Mouse (Mus musculus): ENCODE measurements around the gene Arhgdib. TPM values are rescaled to one million over a fixed set of nuclear protein-coding genes. Genes with fewer than 3 reads are reported as not detected.

Gene Arhgdib
- total and polyA plus RNA-seq, 3 experiments: 24.0 to 41.7 (median 30.4) TPM

- no peaks in the 10 kb centered on the region for H3K27me3 ChIP-seq (ENCODE audit: control insufficient read depth, insufficient read depth, low read length)
- H3K4me1 ChIP-seq (ENCODE audit: control insufficient read depth, insufficient read depth, low read length): peaks cover 10% of the 10 kb centered on the region
- TF ChIP-seq CTCF (IDR thresholded peaks at IDR 0.05) (no peak), EP300 (IDR thresholded peaks at IDR 0.05; ENCODE audit: insufficient read depth, low read depth, low read length) (0 out of 2 replicates have a peak, but pooled peaks have one; percentile 47), POLR2A (IDR thresholded peaks at IDR 0.05; ENCODE audit: insufficient read depth, low read depth, low read length) (0 out of 2 replicates have a peak, but pooled peaks have one; percentile 14)
- H3K36me3 ChIP-seq (ENCODE audit: control insufficient read depth, insufficient read depth, low read length): no peaks in the 10 kb centered on the region
- H3K9ac ChIP-seq (ENCODE audit: low read depth, low read length): peak overlapping the region; percentile 36; the same call in 1 of the 2 replicates
- H3K27ac ChIP-seq: peak overlapping the region; percentile 75
- 62% methylated on average over 10 of the region's 10 CpGs for WGBS
- peak in 1 of 2 experiments; percentile 56 for DNase-seq
- no peak overlapping the region for H3K4me3 ChIP-seq
- intact Hi-C loops (cut with DNase I): no loop called here
- no peaks in the 10 kb centered on the region for H3K79me2 ChIP-seq (replicated peaks; ENCODE audit: control insufficient read depth, insufficient read depth, low read length)
These were observed 34.8 kb downstream of the Arhgdib start for GRCm38 (mm10) chr6:136906937-136907293.

- no peaks in the 10 kb centered on the region for H3K79me2 ChIP-seq (replicated peaks; ENCODE audit: control insufficient read depth, insufficient read depth, low read length)
- H3K36me3 ChIP-seq (ENCODE audit: control insufficient read depth, insufficient read depth, low read length): no peaks in the 10 kb centered on the region
- intact Hi-C loops (cut with DNase I): no loop called here
- TF ChIP-seq POLR2A (IDR thresholded peaks at IDR 0.05; ENCODE audit: insufficient read depth, low read depth, low read length): no peak
- TF ChIP-seq EP300 (IDR thresholded peaks at IDR 0.05; ENCODE audit: insufficient read depth, low read depth, low read length): no peak; the same call in 1 of the 2 replicates
- TF ChIP-seq CTCF (IDR thresholded peaks at IDR 0.05): no peak
- peak; percentile 30 to 53 for DNase-seq
- peaks cover 10% of the 10 kb centered on the region for H3K4me1 ChIP-seq (ENCODE audit: control insufficient read depth, insufficient read depth, low read length)
- H3K27me3 ChIP-seq (ENCODE audit: control insufficient read depth, insufficient read depth, low read length): no peaks in the 10 kb centered on the region
- WGBS: 60% methylated on average over 19 of the region's 19 CpGs
- H3K4me3 ChIP-seq: no peak overlapping the region
- H3K27ac ChIP-seq: peak overlapping the region; percentile 75
- peak overlapping the region; percentile 10; the same call in 1 of the 2 replicates for H3K9ac ChIP-seq (ENCODE audit: low read depth, low read length)
These were observed 35.3 kb downstream of the Arhgdib start for GRCm38 (mm10) chr6:136906283-136906936.

GRCm38 (mm10) chr6:136903885-136904470, 37.7 kb downstream of the Arhgdib start:
- no peaks in the 10 kb centered on the region for H3K79me2 ChIP-seq (replicated peaks; ENCODE audit: control insufficient read depth, insufficient read depth, low read length)
- H3K27ac ChIP-seq: no peak overlapping the region
- no peak overlapping the region for H3K9ac ChIP-seq (ENCODE audit: low read depth, low read length)
- H3K36me3 ChIP-seq (ENCODE audit: control insufficient read depth, insufficient read depth, low read length): no peaks in the 10 kb centered on the region
- 57% methylated on average over 8 of the region's 8 CpGs for WGBS
- DNase-seq: no peak
- H3K4me1 ChIP-seq (ENCODE audit: control insufficient read depth, insufficient read depth, low read length): peaks cover 14% of the 10 kb centered on the region
- no peaks in the 10 kb centered on the region for H3K27me3 ChIP-seq (ENCODE audit: control insufficient read depth, insufficient read depth, low read length)
- H3K4me3 ChIP-seq: no peak overlapping the region
- intact Hi-C loops (cut with DNase I): no loop called here
- TF ChIP-seq EP300 (IDR thresholded peaks at IDR 0.05; ENCODE audit: insufficient read depth, low read depth, low read length) (no peak), CTCF (IDR thresholded peaks at IDR 0.05) (no peak), POLR2A (IDR thresholded peaks at IDR 0.05; ENCODE audit: insufficient read depth, low read depth, low read length) (no peak)

- TF ChIP-seq POLR2A (IDR thresholded peaks at IDR 0.05; ENCODE audit: insufficient read depth, low read depth, low read length): no peak
- TF ChIP-seq CTCF (IDR thresholded peaks at IDR 0.05): no peak
- TF ChIP-seq EP300 (IDR thresholded peaks at IDR 0.05; ENCODE audit: insufficient read depth, low read depth, low read length): no peak
- DNase-seq: no peak
- Histone ChIP-seq H3K4me3 (no peak overlapping the region), H3K27me3 (ENCODE audit: control insufficient read depth, insufficient read depth, low read length) (no peaks in the 10 kb centered on the region), H3K79me2 (replicated peaks; ENCODE audit: control insufficient read depth, insufficient read depth, low read length) (no peaks in the 10 kb centered on the region), H3K36me3 (ENCODE audit: control insufficient read depth, insufficient read depth, low read length) (no peaks in the 10 kb centered on the region; the same call in 1 of the 2 replicates), H3K27ac (no peak overlapping the region), H3K9ac (ENCODE audit: low read depth, low read length) (no peak overlapping the region), H3K4me1 (ENCODE audit: control insufficient read depth, insufficient read depth, low read length) (peaks cover 19% of the 10 kb centered on the region)
- 75% methylated on average over 9 of the region's 9 CpGs for whole genome bisulfite sequencing
- intact Hi-C loops (cut with DNase I): no loop called here
These were observed 39.2 kb downstream of the Arhgdib start for GRCm38 (mm10) chr6:136902527-136902926.

- Histone ChIP-seq H3K27me3 (ENCODE audit: control insufficient read depth, insufficient read depth, low read length) (no peaks in the 10 kb centered on the region), H3K36me3 (ENCODE audit: control insufficient read depth, insufficient read depth, low read length) (no peaks in the 10 kb centered on the region; the same call in 1 of the 2 replicates), H3K4me1 (ENCODE audit: control insufficient read depth, insufficient read depth, low read length) (peaks cover 16% of the 10 kb centered on the region), H3K9ac (ENCODE audit: low read depth, low read length) (no peak overlapping the region), H3K4me3 (no peak overlapping the region), H3K79me2 (replicated peaks; ENCODE audit: control insufficient read depth, insufficient read depth, low read length) (no peaks in the 10 kb centered on the region), H3K27ac (peak overlapping the region; percentile 61)
- TF ChIP-seq POLR2A (IDR thresholded peaks at IDR 0.05; ENCODE audit: insufficient read depth, low read depth, low read length) (no peak), EP300 (IDR thresholded peaks at IDR 0.05; ENCODE audit: insufficient read depth, low read depth, low read length) (no peak), CTCF (IDR thresholded peaks at IDR 0.05) (no peak)
- 70% methylated on average over 2 of the region's 2 CpGs for WGBS
- intact Hi-C loops (cut with DNase I): no loop called here
- no peak for DNase-seq
These were observed 40.7 kb downstream of the Arhgdib start for GRCm38 (mm10) chr6:136901010-136901409.

Measured in heart, adult 2 months (tissue).